Mouse (Mus musculus): ENCODE results near the gene 4930452B06Rik. TPM values are rescaled to one million over a fixed set of nuclear protein-coding genes. Genes with fewer than 3 reads are reported as not detected.

4930452B06Rik gene
- total and polyA plus RNA-seq, 3 experiments = 0.18 to 0.59 (median 0.52) TPM

DNA sequence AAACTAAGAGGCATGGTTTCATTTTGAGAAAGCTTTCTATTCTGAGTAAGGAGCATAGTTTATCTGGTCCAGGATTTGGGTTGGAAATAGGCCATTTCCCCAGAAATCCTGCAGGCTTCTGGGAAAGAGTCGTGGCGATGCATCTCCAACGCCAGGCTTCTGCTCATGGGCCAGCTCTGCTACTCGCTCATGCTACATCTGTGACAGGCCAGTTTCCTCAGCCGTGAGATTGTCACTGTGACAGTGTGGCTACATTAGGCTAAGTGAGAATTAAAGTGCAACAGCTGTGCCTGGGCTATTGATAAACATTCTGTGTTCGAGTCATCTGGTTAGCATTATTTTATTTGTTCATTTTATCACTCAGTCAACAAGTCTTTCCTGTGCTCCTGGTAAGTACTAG, 140.8 kb downstream of the 4930452B06Rik start:
- DNase-seq = no peak

DNA sequence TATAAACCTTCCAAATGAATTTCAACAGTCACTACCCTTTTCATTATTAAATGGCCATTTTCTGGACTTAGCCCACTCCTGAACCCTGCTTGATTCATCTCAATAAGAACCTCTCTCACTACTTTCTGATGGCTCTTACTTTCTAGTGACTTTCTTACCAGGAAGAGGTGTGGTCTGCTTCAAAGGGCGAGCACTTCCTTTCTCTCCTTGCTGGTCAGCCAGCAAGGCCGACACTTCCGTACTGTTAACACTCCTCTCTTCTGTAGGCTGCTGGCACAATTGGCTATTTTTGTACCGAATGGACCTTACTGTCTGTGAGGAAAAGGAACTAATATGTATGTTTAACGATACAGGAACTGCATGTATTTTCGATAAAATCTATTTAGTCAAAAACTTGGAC, 148.4 kb downstream of the 4930452B06Rik start:
- DNase-seq = no peak

DNA sequence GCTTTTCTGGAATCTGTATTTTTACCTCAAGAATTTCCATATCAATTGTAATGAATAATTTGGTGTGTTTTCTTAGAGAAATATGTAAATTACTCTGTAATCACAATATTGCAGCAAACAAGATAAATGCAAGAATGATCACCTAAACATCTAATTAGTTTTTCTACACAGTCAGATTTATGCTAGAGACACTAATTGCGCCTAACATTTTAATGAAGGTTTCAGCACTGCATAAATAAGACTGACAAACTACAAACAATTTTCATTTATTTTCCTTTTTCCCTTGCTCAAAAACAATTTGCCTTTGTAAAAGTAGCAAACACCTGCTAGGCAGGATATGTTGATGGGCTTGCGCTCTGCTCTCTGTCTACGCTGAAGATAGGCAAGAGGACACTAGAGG, 152.0 kb downstream of the 4930452B06Rik start:
- DNase-seq = no peak

DNA sequence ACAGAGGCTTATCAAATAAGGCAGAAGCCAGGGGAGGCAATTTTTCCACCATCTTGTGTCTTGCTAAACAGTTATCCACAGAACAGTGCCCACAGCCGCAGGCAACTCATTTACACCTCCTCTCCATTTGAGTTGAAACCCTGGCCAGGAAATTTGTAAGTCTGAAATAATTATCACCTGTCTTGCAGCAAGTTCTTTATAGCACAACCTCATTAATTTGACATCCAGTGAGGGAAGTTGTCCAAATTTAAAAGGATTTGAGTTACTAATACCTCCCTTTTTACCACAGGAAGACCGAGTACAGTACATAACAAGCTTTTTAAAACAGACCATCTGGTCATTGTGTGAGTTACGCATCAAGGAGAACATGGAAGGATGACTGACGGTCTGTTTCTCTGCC, 154.8 kb downstream of the 4930452B06Rik start:
- DNase-seq = no peak

DNA sequence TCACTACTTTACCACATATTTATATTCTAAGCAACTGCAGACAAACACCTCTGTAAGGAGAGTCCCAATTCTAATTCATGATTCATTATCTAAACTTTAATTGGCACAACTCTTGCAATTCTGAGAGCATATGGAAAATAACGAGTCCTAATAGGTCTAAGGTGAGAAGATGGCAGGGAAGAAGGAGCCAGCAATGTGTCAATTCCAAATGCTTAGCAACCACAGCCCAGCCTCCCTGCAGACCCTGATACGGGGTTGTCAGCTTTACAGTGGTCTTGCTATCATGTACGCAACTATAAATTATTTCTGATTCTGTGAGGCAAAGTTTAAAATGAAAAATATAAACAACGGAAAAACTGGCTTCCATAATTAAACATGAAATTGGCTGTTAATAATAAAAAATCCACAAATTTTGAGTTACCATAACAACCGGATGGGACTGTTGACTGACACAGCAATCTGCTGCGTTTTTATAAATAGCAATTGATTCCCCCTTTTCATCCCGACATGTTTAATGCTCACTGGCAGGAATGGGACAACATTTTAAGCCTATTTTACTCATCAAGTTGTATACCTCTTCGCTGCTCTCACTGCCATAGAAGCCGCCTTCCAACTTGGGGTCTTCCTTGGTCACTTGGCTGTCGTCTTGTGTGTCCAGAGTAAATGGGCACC, 155.6 kb downstream of the 4930452B06Rik start:
- DNase-seq = no peak

DNA sequence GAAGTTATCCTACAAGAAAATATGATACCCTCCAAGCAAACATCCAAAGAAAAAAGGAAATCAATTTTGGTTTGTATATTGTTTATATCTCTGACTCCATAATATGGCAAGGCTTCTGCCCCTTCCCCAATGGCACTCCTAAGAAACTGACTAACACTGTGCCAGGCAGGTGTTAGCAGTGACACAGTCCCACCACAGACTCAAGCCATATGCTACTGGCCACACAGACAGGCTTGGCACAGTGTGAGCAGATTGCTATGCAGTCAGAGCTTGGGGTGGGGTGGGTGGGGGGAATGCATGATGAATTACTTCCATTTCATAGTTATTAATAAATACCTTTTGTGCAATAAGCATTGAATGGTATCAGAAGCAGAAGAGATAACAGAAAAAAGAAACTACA, 157.4 kb downstream of the 4930452B06Rik start:
- no peak for DNase-seq

DNA sequence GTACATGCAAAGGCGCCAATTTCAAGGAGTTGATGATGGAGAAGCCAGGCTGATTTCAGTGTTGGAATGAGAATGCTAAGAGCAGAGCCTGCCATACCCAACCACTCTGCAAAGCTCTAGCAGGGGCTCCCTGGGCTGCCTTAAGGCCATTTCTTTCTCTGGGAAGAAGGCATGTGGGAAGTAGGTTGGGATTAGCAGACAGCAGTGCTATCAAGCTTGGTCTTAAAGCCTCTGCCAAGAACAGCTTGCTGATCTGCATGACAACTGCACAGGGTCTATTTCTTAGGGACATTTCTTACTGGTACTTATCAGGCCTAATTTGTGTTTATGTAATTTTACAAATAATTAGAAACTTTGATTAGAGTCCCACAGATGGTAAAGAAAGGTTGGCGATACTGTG, 161.8 kb downstream of the 4930452B06Rik start:
- no peak for DNase-seq

DNA sequence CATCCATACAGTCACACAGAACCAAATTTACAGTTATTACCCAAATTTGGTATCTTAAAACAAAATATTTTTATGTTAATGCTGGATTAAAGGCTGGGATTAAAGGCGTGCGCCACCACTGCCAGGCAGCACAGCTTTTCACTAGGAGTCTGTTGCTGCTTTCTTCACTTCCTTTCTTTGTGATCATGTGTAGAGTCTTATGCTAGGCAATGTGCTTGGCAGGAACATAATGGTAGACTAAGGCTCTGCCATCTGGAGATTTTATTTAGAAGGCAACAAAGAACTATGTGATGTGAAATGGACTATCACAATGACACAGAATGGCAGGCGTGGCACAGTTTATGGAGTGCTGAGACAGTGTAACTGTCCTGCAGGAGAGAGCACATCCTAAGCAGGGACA, 162.7 kb downstream of the 4930452B06Rik start:
- DNase-seq = no peak

DNA sequence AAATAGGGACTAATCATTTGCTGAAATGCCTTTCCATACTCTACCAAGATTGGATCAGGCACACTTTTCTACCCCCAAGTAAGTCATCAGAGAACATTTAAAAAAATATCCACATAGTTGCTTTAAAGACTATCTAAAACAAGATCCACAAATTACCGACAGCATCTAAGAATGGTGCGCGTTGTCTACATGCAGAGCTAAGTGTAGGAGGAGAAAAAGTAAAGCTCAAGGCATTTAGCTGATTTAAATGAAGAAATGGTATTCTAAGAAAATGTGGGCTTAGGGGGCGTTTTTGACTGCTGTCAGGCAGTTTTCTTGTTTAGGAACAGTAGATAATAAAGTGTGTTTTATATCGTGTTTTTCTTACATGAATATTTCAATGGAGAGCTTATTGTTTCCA, 163.5 kb downstream of the 4930452B06Rik start:
- no peak for DNase-seq

DNA sequence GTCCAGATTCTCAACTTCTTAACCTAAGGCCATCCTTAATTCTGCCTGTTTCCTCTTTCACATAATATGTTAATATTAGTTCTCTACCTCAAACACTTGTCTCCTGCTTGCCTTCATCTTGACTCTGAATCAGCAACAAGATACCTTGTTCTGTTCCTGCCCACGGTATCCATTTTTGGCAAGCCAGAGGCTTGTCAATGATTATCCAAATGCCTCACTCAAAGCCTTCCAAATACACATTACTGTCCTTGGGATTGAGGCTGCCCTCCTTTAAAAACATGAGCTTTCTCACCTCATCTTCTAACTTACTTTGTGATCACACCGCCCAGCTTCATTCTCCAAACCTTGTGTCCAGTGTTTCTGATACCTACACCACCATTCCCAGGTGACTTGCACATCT, 170.3 kb downstream of the 4930452B06Rik start:
- no peak for DNase-seq

DNA sequence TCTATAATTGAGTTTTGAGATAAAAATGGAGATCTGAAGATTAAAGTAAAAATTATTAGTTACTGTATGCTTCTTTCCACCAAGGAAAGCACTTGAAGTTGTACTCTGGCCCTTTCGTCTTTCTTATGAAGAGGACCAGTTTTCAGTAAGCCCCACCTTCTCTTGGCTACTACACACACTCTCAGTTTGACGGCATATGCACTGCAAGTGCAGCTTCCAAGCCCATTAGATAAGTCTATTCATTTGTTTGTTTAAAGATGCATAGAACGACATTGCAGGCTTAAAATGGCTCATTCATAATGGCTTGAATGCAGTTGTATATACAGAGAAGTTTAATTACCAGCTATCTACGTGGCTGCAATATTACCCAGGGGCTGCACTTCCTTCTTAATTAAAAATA, 171.1 kb downstream of the 4930452B06Rik start:
- no peak for DNase-seq

DNA sequence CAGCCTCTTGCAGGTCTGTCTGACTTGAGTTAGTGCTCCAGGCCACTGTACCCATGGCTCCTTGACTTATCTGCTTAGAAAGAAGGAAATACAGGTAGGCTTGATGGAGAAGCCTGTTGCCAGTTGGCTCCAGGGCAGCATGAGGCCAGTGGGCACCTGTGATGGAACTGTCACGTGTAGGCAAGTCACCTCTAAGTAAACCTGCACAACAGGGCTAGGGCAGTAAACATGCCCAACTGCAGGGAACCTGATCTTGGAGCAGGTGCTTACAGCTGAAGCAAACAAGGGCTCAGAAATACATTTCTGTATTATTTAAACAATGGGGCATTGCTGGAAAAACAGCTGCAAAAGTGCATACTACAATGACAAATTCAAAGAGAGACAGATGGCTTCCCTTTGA, 171.8 kb downstream of the 4930452B06Rik start:
- DNase-seq = no peak

DNA sequence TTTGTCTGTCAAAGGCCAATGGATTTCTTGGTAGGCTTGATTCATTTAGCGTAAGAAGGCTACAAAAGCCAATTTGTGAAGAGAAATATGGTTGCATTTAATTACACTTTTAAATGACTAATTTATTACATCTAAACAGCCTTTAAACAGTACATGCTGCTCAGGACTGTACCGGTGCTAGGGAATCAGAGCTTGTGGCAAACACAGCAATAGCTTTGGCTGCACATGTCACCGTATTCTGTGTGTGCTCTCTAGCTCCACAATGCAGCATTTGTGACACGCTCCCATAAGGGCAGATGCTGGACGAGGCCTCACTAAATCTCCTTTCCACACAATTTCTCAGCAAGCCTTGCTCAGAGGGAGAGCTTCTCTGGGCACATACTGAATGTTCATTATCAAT, 187.9 kb downstream of the 4930452B06Rik start:
- no peak for DNase-seq

DNA sequence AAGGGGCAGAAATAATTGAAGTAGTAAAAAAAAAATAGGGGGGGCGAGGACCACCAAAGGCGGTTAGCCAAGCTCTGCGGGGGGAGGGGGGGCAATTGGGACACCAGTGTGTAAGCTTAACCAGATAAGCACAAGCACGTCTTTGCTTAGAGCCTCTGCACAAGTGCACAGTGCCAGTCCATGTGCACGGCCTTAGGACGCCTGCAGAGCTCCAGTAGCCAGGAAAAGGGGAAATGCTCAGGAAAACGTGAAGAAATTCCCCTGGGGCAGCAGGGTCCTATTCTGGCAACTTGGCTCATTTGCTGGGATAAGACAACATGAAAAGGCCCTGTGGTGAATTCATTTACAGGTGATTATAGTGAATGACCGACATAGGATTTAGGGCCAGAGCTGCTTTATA, 188.7 kb downstream of the 4930452B06Rik start:
- DNase-seq = no peak

DNA sequence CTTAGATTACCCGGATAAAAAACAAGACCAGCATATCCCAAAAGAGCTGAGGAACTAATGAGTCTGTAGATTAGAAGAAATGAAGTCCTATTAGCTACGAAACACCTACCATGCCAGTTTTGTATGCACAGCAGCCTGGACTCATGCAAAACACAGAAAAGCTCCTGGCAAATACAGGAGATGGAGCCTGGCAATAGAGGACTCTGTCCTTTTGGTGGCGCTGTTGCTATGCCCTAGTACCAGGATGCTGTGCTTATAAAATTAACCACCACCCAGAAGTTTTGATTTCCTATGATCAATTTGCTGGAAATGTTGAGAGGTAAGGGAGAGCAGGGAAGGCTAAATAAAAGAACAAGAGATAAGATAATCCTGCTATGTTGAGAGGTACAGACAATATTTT, 189.4 kb downstream of the 4930452B06Rik start:
- no peak for DNase-seq

DNA sequence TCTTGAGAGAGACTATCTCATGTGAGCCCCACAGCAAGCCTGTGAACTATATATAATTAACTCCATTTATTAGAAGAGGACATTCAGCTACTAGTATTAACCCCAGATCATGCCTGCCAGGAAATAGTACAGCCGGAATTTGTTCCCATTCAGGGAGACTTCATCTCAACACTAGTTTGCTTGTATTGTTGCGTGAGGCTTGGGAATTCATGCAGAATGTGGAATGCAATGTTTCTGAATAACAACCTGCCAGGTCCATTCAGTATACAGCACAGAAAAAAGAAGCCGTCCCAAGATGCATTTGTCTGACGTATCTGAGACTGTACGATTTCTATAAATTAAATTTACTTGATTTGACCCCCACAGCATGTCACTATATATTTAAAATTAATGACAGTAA, 190.2 kb downstream of the 4930452B06Rik start:
- no peak for DNase-seq

DNA sequence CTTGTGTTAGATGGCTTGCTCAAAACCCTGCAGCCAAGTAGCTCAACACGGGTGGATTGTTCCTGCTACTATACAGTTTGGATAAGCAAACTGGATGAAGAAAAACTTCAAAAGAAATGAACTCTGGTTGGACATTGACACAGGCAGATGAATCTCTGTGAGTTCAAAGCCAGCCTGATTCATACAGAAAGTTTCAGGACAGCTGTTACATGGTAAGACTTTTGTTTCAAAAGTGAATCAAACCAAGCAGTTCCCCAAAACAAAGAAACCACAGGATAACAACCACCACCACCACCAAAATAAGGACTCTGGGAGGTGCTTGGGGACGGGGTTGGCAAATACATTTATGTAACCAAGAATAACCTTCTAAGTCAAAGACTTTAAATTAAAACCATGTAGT, 193.2 kb downstream of the 4930452B06Rik start:
- no peak for DNase-seq

DNA sequence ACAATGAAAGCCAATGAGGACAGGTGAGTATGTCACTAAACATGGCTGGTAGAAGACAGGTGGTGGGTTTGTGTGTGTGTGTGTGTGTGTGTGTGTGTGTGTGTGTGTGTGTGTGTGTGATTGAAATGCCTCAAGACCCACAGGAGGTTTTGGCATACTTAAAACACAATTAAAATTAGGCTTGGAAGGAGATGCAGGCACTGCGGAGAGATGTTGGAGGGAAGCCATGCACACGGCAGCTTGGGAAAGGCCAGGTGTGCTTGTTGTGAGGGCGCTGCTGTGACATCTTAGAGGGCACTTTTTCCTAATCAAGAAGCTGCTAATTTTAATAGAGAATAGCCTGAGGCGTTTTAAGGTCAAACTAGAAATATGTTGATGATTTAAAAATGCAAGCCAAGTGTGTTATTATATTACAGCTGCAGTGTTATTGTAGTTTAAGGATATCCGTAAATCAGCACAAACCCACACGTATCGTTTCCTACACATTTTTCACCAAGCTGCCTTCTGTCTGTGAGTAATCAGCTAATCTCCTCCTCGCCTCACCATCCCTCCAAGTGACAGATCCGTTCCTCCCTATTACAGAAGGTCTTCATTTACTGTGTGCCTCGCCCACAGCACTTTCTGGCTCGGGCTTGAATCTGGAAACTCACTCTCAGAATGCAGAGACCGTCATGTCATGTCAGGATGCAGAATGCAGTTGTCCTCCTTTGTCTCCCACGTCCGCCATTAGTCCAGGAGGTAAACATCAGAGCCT, 201.5 kb downstream of the 4930452B06Rik start:
- DNase-seq = no peak

DNA sequence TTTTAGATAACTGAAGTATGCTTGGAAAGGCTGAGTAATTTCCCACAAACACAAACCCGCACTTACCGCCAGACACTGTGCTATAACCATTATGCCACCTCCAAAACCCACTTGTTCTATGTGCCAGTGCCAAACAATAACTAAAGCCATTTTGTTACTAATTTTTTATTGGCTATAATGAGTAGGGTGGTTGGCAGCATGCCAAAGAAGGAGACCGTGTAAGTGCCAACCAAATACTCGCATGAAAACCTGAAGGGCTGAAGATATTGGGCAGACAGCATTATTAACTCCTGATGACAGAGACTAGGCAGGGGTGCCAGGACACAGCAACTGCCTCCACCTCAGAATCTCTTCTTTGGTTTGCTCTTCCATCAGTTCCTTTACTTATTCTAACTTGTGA, 203.1 kb downstream of the 4930452B06Rik start:
- DNase-seq = no peak

DNA sequence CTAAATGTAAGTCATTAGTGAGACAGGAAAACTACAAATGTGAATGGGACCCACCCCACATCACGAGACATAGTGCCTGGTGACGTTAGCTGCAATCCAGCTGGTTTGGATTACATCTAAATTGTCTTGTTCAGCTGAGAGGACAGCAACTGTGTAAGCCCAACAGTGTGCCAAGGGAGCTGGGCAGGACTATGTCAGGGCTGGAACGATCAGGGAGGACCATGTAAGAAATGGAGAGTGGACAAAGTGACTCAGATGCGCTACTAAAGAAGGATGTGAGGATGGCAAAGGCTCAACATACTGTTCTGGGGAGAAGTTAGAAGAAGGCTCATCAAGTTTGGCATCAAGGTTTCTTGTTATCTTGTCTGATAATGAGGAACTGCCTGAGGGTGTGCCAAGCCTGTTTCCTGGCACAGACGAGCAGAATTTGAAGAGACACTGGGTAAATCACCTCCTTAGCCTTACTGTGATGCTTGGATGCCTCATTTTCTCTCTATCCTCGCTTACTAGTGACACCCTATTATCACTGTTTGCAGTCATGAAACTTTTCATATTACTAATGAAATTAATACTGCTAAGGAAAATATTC, 203.6 kb downstream of the 4930452B06Rik start:
- peak; percentile 7 for DNase-seq

DNA sequence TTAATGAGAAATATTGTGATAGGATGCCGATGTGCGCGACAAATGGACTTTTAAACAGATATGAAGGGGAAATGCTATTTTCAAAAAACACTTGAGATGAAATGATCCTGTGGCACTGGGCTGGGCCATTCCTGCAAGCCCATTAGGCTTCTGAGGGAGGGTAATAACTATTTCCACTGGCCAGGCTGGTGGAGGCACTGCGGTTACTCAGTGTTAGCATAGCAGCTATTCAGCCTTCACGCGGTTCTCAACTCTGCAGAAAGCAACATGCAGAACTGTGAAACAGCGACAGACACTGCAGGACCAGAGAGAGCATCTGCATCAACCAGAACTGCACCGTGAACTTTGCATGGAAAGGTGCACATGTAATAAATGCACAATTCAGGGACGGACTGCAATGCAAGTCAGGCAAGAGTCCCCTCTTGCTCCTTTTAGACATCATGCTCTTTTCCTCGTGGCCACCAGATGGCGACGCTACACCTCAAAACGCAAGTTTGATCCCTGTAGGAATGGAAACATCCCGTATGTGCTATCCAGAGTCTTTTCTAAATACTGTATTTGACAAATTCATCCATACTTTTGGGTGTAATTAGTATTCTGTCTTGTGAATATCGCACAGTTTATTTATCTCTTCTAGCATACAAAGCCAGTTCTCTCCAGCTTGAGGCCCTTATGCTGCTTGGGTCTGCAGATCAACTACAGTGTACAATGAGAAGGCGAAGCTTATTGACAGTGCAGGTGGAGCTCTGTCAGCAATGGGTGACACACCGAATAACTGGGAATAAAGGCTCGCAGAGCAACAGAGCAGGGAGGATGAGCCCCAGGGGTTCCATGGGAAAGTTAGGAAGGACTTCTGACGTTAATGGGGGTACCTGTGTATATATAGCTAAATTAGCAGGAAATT, 205.6 kb downstream of the 4930452B06Rik start:
- peak; percentile 52 for DNase-seq

DNA sequence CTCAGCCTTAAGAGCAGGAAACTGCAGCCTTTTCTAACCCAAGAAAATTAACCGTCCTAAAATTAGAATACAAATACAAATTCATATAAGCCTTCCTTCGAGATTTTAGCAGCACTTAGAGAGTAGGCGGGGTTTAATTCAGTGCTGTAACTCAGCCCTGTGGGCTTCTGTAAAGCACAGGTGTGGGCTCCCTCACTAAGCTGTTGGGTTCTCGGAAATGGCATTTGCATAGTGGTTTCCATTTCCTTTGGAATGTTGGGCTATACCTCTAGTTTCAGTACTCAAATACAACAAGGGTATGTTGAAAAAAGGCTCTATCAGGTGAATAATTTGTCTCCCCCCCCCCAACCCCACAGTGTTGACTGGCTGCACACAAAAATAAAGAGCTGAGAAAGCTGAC, 206.3 kb downstream of the 4930452B06Rik start:
- DNase-seq = no peak
